Mouse (Mus musculus): ENCODE measurements around the gene Prpf4.
A peak's percentile ranks its signal among the peaks of the same experiment; 100 is the strongest.

The Prpf4 gene

GRCm38 (mm10) chr4:62408601-62409282 is at the start of gene Prpf4, which contains the start of gene Cdc26:
TSS of gene Prpf4 (plus strand) at chr4:62408797.
TSS of gene Cdc26 (minus strand) at chr4:62408642.
- peak; percentile 96 for DNase-seq

GRCm38 (mm10) chr4:62359256-62359775 is 49.3 kb upstream of the Prpf4 start:
- no peak for DNase-seq

DNA sequence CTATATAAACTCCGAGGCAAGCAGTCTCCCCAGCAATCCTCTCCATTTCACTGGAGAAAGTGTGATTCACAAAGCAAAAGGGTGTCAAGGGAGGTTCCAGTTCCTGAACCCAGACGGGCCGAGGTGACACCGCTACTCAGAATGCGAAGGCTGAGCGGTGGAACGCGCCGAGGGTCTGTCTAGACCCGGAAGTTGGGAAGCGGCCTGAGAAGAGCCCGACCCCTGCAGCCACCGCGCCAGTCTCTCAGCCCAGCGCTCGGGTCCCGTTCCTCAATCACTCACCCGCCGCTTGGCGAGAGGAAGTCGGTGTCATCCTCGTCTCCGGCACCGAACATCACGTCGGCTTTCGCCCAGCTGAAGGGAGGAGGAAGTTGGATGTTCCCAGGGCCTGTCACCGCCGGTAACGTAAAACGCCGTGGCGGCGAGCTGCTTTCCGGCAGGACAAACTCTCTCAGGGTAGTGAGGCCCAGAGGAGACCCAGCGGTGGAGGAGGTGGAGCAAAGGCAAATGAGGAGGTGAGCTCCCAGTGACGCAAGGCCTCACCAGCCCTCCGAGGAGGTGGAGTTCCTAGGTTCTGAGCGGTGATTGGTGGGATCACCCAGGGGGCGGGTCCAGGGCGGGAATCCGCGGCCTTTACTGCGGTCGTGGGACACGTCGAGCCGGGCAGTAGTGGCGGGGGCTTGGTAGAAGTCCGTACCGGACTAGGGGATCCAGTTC is 48.4 kb upstream of the Prpf4 start, which contains the start of the genes Fkbp15 and Slc31a1:
Fkbp15 (minus strand) TSS at position 461 of the 717 bp plus-strand sequence.
Slc31a1 (plus strand) TSS at position 640 of the 717 bp plus-strand sequence.
- DNase-seq: peak; percentile 95

DNA sequence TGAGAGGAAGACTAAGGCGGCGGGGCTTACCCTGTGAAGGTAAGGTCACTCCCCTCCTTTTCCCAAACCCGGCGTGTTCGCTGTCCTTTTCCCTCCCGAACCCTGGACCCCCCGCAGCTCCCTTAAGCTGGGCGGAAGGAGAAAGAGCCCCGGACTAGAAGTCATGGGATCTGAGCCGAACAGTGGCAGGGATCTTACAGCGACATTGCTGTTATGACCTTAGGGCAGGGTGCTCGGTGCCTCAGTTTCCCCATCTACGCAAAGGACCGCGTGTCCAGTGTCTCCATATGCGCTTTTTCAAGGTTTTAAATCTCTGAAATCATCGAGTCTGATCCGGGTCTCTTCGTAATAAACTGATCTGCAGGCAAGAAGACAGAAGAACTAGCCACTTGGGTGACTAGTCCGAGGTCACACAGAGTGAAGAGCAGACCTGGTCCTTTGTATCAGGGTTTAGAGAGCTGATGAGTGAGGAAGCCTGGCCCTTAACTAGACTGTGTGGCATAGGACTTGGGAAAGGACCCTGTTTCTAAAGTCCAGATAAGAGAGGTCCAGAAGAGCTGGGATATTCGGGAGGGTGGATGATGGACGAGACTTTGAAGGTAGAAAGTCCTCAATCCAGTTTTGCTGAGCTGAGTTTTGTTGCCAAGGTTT is 47.7 kb upstream of the Prpf4 start:
- no peak for DNase-seq

DNA sequence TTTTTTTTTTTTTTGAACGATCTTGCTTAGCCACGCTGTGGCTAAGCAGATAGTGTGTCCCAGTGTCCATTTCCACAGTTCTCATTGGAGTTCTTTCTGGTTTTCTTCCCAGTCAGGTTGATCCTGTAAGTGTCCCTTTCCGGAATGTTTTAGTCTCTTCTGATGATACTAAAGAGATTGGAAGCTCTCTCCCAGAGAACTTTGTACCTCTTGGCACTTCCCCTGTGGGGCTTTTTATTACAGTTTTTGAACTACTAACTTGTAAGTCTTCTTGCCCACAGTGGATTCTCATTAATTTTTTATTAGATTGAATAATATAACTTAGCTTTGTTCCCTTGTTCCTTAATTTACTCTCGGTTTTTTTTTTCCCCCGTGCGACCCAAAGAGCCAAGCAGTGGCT is 47.0 kb upstream of the Prpf4 start:
- no peak for DNase-seq

DNA sequence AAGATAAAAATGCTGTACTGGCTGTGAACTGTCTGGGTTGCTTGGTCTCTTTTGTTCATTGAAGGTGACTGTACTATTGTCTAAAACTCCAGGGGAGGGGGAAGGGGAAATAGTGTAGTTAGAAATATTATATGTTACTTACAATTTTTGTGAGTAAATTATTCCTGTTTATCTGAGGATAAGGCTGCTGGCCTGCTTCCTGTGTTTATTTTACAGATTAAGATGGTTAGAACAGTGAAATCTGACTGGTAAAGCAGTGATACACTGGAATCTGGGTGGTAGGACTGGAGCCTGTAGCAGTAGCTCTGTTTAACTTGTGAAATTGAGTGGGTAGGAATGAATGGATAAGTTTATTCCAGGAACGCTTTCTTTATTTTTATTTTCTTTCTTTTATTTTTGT is 46.6 kb upstream of the Prpf4 start:
- no peak for DNase-seq

GRCm38 (mm10) chr4:62362437-62362836 is 46.2 kb upstream of the Prpf4 start:
- no peak for DNase-seq

- DNase-seq: no peak
Observed at GRCm38 (mm10) chr4:62364299-62364698, 44.3 kb upstream of the Prpf4 start.

- no peak for DNase-seq
Observed at GRCm38 (mm10) chr4:62366291-62366690, 42.3 kb upstream of the Prpf4 start.

- DNase-seq: no peak
Observed at GRCm38 (mm10) chr4:62367586-62367985, 41.0 kb upstream of the Prpf4 start.

- no peak for DNase-seq
Observed at GRCm38 (mm10) chr4:62369091-62369490, 39.5 kb upstream of the Prpf4 start.

GRCm38 (mm10) chr4:62372410-62372809 is 36.2 kb upstream of the Prpf4 start:
- no peak for DNase-seq

DNA sequence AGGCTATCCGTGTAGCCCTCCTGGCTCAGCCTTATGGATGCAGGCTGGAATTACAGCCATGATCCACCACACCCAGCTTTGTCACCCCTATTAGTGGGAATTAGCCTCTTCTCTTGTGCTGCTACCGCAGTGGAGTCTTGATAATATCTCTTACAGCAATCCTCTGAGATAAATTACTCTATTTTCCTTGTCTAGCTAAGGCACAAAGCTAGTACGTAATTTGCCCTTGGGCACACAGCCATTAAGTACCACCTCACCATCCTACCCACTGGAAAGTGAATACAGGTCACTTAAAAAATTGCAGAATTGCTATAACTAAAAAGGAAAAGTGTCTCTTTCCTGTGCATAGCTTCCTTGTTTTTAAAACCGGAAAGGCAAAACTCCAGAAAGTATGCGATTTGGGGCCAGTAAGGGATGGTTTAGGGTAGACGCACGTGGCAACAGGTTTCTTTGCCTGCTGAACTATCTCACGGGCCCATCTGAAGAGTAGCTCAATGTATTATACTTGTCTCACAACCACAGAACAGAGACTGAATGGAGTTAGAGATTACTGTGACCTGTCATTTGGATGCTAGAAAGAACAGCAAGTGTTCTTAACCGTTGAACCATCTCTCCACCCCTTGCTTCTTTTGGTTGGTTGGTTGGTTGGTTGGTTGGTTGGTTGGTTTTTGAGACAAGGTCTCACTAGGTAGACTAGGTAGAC is 35.6 kb upstream of the Prpf4 start:
- DNase-seq: no peak

DNA sequence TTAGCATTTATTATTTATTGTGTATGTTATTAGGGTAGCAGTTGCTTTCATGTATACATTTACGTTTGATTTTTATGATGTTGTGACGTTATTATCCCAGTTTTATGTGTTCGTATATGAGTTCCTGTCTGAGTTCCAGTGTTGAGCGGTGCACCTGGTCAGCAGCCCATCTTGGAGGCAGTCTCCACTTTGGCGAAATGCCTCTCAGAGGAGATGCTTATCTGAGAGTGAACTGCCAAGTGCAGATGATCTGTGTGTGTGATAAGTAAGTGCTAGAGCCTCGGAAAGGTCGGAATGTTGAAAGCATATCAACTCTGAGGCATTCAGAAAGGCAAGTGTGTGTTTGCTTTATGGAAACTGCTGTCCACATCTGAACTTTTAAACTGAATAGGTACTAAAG is 34.9 kb upstream of the Prpf4 start:
- DNase-seq: no peak

DNA sequence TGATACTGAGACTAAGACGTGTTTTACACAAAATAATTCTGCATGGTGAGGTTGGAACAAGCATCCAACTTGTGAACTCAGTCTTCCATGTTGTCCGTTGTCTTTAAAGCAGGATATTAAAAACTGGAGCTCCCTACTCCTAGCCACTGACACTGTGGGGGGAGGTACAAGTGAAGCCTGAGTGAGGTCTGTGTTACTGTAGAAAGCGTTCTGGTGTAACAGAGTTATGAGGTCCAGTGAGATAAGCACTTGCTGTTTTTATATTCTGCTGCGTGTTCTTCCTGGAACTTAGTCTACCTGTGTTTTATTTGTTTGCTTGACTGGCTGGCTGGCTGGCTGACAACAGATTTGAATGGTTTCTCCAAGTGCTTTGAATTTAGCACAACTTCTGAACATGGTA is 34.3 kb upstream of the Prpf4 start:
- DNase-seq: no peak

DNA sequence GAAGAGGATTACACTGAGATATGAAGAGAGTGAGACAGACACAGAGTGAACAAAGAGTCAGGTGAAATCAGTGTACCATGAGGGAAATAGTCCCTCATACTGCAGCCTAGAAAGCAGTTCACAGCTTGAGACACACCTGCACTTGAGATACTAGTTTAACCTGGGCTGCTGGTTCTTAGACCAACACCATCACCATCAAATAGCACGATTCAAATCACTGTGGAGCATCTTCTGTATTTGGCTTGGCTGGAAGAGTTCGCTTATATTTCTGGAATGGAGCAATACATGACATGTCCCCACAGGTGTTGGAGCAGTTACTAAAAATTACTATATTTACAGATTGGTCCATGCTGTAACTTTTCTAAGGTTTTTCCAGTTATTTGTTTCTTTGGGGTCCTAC is 32.5 kb upstream of the Prpf4 start:
- DNase-seq: no peak

GRCm38 (mm10) chr4:62379724-62380381 is 28.7 kb upstream of the Prpf4 start:
- no peak for DNase-seq

GRCm38 (mm10) chr4:62383207-62383606 is 25.4 kb upstream of the Prpf4 start:
- DNase-seq: no peak

GRCm38 (mm10) chr4:62383752-62384151 is 24.8 kb upstream of the Prpf4 start:
- DNase-seq: no peak

DNA sequence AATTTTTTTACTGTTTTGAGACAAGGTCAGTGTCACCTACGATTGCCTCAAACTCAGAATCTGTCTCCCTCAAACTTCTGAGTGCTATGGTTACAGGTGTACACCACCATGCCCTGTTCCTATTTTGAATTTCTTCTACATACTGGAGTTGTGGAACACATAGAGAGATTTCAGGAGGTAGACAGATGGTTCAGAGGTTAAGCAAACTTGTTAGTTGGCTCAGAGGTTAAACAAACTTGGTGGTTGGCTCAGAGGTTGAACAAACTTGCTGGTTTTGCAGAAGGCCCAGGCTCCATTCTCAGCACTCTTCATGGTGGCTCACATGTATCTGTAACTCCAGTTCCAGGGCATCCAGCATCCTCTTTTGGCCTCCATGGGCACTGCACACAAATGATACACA is 24.4 kb upstream of the Prpf4 start:
- DNase-seq: no peak

GRCm38 (mm10) chr4:62385439-62385838 is 23.2 kb upstream of the Prpf4 start:
- DNase-seq: no peak
